Mouse (Mus musculus): ENCODE data around the gene Tmc5.

The Tmc5 gene

DNA sequence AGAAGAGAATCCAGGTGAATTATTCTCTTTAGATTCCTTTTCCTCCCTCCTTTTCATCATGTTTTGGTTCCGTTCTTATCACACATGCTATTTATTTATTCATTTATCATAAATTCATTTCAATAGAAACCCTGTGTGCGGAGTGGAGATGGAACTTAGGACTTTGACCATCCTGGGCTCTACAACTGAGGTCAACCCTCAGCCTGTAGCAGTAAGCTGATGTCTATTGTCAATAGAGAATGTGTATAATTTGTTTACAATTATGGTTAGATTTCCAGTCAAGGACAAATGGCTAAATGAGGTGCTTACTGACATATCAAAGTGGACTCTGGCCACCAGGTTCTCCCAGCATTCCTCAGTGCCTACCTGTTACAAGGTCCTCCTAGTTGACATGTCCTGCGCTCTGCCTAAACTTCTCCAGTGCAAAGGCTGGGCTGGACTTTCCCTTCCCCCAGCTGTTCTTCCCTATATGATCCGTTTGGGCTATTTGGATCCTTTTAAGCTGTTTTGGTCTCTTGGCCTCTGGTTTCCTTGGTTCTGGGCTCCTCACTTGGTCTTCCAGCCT, 14.2 kb downstream of the Tmc5 start:
- DNase-seq: no peak

DNA sequence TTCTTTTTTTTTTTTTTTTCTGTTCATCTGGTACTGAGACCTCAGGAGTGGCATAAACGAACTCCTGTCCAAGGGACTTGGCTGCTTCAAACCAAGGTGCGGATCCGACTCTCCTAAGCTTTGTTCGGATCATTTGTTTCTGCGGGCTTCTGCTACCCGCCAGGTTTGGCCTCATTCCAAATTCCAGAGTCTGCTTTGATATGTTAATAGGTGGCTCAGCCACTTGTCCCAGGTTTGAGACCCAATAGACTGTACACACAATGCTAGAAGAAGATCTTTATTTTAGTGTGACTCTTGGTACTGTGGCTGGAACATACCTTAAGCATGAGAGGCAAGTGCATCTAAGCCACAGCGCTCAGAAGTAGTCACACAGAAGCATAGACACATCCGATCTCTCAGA, 14.8 kb downstream of the Tmc5 start:
- DNase-seq: no peak

DNA sequence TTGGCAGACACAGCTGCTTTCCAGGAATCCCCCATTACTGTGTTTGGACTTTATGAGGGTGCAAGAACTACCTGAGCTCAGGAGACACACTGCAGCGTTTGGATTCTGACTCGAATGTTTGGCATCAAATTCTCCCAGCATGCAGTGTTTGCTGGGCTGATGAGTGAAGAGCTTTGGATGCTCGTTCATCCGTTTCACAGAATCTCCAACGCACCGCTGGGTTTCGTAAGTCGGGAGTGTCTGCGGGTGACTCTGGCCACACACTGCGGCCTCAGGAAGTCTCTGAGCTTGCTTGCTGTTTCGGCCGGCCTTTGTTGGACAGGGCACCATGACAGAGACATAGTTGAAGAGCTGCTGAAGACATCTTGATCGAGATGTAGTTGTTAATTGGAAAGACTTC, 17.0 kb downstream of the Tmc5 start:
- DNase-seq: no peak

DNA sequence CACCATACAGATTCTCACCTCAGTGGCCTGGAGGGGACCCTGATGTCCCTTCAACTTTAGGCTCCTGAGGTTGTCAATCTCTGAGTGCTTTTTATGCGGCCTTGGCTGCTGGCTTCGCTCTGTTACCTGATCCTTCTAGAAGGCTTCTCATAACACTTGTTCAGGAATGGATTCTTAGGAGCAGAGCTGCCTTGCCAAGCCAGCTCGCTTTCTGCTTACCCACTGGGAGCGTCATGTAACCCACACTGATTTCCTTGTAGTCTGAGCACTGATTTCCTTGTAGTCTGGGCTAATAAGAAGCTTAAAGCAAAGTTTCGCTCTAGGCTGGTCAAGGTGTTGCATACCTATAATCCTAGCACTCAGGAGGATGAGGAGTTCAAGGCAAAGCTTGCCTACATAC, 21.0 kb downstream of the Tmc5 start:
- no peak for DNase-seq

DNA sequence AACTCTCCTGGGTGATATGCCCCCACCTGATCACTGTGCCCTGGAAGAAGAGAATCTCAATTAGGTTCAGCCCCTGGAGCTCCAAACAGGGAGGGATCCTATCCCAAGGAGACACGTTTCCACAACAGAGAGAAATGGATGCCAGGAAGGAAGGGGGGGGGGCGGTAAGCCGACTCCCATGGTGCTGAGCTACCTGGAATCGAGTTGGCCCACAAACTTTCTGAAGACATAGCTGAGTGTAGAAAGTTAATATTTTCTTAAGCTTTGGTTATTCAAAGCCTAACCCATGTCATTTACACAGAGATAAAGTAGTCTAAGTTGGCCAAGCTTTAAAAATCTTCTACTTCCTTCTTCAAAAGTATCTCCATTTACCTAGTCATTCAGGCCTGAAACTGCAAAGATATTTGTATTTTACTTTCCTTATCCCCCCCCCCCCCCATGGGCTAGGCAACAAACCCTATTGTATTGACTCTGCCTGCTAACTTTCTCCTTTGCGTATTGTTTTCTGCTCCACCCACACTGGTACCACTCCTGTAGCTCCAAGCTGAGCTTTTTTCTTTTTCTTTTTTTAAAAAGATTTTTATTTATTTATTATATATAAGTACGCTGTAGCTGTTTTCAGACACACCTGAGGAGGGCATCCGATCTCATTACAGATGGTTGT, 23.3 kb downstream of the Tmc5 start:
- DNase-seq: no peak

DNA sequence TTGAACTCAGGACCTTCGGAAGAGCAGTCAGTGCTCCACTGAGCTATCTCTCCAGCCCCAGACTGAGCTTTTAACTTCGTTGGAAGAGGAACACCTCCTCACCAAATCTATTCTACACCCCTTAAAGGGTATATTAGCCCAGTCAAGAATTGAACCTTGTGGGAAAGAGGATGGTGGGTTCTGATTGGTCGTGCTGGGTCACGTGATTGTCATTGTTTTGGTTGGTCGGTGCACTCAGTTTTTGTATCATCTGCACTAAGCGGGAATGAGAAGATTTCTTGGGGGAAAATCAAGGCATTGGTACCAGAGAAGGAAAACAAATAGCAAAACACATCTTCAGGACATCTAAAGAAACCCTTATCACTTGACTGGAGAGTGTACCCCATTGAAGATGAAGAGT, 24.0 kb downstream of the Tmc5 start:
- no peak for DNase-seq

DNA sequence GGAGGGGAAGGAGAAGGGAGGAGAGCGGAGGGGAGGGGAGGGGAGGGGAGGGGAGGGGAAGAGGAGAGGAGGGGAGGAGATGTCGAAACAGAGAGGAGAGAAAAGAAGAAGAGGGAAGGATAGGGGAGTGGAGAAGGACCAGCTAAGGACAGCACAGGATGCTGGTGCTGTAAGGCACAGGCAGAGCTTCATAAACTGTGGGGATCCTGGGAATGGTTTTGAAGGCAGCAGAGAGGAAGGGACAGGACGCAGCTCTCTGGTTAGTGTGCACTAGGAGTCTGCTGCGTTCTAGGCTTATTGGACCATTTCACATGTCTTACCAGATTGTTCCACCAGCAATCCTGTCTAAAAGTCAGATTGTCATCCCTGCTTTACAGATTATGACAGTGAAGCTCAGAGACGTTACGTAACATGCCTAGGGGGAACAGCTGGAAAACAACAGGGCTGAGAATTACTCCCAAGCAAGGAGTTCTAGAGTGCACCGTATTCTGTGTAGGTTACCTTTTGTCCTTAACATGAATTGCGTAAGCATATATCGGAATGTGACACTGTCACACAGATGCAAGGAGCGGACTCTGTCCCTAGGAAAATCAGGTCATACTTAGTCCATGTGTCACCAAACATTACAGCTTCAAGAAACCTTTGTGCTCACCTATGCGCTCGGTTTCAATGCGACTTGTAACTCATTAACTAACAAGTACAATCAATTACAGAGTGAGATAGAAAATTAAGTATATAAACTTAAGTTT, 30.6 kb downstream of the Tmc5 start:
- DNase-seq: no peak

DNA sequence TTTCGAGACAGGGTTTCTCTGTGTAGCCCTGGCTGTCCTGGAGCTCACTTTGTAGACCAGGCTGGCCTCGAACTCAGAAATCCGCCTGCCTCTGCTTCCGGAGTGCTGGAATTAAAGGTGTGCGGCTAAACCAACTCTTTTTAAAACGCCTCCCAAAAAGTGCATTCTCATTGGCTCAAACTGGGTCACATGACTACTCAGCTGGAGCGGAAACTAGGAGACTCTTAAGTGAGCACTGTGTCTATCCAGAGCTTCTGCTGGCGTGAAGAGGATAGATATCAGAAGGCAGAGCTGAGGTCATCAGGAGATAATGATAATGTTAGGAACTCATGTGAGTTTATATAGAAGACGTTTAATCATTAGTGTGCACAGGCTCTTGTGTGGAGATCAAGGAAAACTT, 36.0 kb downstream of the Tmc5 start:
- DNase-seq: no peak

DNA sequence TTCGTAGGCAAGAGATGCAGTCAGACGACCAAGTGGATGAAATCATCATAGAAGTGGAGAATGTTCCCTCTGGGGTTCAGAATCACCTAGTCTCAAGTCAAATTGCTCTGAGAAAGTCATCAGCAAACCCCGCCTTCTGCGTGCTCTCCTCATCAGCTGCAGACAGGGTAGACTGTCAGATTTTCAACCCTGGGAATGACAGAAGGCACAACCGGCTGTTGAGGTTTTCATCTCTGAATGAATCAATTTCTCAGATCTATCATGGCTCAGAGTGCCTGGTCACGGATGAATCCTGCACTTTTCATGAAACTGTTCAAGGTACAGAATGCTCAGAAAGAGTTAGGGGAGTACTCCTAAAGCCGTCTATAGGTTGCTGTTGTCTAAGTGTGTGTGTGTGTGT, 36.9 kb downstream of the Tmc5 start:
- no peak for DNase-seq

DNA sequence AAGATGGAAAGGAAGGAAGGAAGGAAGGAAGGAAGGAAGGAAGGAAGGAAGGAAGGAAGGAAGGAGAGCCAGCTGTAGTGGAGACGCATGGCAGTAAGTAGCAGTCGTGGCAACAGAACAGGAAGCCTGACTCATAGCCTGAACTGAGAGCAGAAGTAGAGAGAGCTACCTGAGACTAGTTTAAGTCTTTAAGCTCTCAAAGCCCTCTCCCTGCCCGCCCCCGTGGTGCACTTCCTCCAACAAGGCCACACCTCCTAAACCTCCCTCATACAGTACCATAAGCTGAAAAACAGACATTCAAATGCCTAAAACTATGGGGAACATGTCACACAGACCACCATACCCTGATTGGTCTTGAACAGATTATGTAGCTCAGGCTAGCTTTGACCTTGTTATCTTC, 40.4 kb downstream of the Tmc5 start:
- no peak for DNase-seq

DNA sequence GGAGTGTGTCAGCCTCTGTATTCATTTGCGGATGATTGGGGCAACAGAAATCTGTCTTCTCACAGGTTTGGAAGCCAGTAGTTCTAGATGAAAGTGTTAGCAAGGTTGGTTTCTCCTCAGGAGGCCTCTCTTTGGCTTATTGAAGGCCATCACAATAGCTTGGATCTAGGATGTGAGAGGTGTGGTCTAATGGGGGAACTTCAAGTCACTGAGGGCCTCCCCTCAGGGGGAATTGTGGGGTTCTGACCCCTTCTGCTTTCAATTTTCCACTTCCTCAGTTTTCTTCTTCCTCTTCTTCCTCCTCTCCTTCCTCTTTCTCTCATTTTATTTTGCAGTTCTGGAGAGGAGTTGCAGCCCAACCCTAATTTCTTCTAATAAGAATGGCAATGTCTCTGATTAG, 49.1 kb downstream of the Tmc5 start:
- DNase-seq: no peak

DNA sequence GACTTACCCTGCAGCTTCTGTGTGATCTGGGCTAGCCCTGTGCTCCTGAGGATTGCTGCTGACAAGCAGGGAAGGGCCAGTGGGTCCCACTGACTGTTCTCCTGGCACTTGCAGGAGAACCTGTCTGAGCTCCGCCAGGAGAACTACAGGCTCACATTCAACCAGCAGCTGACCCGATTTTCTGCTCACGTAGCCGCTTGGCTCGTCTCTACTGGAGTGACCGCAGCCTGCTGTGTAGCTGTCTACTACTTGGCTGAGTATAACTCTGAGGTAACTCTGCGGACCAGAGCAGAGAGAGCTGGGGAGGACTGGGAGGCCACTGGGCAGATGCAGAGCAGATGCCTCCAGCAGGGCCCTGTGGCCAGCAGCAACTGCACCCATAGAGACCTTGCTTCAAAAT, 52.2 kb downstream of the Tmc5 start:
- DNase-seq: peak; percentile 47

DNA sequence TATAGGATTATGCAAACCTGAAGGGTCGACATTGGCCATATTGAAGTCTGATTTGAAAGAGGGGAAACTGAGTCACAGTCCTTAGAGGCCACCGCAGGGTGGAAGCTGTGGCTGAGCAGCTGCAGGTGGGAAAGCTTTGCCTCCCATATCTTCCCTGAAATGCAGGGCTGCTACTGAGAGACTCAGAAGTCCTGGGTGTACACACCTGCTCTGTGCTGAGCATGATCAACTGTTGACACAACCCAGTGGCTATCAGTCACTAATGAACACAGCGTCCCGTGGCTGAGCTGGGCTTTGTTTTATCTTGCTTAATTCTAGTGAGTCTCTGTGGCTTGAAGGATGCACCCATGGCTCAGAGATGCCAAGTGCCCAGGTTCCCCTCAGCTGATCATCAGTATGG, 53.0 kb downstream of the Tmc5 start:
- no peak for DNase-seq

DNA sequence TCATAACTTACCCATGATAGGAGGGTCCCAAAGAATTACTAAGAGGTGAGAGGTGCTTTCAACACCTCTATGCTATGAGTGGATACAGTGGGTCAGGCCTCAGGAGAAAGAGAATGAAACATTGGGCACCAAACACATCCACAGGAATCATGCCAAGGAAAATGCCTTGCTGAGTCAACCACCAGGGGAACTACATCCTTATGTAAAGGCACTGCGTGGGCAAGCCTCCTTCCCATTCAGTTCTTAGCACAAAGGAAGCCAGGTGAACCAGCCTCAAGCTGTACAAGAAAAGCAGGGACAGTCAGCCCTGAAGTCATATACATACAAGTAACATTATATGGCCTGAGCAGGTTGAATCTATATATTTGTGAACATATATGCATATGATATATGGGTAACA, 53.8 kb downstream of the Tmc5 start:
- DNase-seq: no peak

DNA sequence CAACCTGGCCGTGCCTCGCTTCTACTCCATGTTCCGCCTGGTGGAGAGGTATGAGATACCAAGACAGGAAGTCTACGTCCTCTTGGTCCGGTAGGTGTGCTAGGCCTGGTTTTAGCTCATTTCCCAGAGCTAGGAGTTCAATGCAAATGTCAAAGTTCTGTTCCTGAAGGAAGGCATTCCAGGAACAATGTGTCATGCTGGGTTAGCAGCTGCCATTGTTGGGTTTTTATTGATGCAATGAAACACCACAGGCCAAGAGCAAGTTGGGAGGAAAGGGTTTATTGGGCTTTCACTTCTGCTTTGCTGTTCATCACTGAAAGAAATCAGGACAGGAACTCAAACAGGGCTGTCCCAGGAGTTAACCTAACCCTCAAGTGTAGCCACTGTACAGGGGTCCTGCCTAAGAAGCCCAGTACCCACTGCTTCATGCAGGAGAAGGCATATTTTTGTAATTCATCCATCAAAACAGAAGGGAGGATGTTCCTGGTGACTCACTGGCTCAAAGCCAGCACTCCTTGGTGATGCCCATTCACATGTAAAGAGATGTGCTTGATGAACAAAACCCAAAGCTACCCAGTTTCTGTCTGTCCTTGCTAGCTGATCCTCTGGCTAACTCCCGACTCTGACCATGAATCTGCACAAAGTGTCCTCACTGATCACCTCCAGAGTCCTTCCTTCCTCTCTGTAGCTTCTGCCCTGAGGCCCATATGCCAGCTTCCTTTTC, 55.6 kb downstream of the Tmc5 start:
- DNase-seq: peak; percentile 43

DNA sequence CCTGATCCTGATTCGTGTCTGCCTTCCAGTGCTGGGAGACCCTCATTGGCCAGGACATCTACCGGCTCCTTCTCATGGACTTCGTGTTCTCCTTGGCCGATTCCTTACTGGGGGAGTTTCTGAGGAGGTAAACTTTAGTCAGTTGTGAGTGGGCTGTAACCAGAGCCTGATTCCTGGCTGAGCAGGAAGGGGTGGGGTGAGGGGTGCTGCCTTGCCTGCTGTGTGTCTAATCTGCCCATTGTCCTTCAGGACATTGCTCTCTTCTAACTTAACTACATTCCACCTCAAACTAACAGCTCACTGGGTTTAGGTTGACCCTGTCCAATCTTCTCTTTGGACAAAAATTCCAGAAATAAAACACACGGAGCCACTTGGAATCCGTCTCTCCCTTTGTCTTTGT, 59.6 kb downstream of the Tmc5 start:
- DNase-seq: no peak

DNA sequence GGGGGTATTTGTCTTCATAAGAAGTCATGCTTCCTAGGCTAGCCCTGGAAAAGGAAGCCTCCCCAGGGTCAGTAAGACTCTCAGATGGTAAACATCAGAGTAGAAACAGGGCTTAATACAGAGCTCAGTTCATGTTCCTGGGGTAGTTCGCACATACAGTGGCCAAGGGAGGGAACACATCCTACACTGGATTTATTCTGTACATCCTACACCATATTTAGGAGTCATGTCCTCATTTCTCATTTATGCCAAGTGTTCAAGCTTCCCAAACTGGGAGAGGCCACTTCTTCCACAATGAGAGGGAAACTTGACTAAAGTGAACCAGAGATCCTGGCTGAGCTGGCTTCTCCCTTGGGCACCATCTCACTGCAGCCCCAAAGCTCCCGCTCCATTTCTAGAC, 70.7 kb downstream of the Tmc5 start:
- no peak for DNase-seq

DNA sequence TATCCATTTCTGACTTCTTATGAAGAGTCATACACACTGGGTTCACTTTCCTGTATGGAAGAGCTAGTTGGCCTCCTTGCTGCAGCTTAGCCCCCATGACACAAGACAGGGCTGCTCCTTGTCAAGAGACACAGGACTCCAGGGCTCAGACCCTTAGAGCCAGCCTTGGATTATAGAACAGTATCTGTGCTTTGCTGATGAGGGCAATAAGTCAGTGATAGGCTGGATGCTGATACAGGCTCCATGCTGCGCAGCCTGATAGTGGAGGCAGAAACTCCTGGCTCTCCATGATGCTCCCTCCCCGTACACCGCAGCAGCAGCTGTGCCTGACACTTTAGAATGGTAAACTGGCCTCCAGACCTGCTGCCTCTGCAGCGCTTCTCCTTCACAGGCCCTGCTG, 73.0 kb downstream of the Tmc5 start:
- no peak for DNase-seq

DNA sequence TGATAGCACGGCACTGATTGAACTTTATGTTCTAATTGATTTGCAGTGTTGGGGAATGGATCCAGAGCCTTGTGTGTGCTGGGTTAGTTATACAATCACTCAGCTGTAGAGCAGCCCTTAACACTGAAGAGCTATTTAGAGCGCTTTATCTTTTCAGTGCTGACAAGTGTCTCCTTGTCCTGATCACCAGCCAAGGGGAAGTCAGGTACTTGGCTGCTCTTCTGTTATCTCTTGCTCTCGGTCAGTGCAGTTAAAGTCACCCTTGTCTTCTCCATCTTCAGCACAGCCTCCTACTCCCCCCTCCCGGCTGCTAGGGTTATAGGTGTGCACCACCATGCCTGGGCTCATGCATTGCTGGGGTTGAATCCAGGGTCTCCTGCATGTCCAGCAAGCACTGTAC, 79.7 kb downstream of the Tmc5 start:
- no peak for DNase-seq

DNA sequence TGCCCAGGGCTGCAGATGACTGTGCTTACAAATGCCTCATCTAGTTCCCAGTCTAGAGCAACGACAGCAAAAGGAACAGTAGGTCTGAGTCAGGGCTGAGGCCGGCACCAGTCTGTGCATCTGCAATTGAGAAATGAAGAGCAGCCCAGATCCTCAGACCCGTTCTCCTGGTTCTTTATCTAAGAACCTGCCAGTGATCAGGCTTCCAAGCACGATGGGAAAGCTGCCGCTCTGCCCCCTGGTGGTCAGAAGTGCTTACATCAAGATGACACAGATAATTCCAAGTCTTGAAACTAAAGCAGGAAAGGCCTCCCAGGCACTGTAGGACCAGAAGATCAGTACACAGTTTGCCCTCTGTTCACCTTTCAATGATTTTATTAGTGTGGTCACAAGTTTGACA, 91.1 kb downstream of the Tmc5 start:
- DNase-seq: peak; percentile 79

DNA sequence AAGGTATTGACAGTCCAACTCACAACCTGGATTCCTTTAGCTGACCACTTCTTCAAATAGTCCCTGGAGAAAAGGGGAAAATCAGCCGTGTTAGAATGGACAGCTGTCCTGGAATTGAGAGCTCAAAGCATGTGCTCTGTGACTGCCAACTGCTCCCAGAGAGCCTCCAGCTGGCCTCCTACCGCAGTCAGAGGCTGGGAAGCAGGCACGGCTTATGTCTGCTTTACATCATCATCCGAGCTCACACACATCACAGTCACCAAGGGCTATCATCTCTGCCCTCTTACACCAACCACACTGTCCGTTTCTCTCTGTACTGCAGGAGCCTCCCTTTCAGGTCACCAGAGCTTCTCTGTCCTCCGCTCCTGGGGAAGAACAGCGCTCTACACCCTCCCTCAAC, 92.0 kb downstream of the Tmc5 start:
- DNase-seq: peak; percentile 62

DNA sequence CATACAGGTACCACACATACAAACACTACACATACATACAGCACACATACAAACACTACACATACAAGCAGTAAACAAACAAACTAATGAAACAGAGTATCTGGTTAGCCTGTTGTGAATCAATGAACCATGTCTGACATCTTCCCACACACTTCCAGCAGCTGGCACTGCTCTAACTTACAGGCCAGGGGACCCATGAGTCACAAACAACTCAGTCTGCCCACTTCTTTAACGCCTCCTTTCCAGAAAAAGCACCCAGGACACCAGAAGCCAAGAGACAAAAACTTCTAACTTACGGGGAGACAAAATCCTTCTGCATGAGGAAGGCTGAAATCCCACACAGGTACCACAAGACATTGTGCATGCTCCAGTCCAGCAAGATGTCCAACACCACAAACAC, 94.2 kb downstream of the Tmc5 start:
- DNase-seq: no peak

DNA sequence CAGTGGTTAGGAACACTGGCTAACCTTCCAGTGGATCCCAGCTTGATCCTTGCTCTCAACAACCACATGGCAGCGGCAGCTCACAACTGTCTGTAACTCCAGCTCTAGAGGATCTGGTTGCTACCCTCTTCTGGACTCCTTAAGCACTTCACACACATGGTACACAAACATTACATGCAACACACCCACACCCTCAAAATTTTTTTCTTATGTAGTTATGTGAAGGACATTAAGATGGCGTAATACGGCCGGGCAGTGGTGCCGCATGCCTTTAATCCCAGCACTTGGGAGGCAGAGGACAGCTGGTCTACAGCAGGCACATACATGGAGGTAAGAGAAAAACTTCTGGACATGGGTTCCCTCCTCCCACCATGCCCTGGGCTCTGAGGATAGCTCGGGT, 99.0 kb downstream of the Tmc5 start:
- DNase-seq: no peak

DNA sequence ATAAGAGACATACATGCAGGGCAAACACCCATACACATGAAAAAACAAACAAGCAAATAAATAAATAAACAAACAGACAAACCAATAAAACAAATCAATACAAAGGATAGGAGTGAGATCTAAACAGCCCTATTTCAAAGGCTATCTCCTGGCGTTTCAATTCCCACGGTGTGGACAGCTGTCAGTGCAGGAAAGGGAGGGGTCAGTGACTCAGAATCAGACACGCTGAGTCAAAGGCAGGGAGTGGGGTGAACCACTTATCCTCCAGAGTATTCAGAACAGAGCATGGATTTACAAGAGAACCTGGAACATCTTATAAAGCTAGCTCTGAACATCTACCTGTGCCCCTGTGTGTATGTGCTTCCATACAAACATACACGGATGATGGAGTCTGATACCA, 100.1 kb downstream of the Tmc5 start:
- no peak for DNase-seq

Data from cerebellum, adult 9-11 months (tissue).